Mouse (Mus musculus) urinary bladder, adult 2 months (tissue): ENCODE measurements around the gene Nek4. TPM values are rescaled to one million over a fixed set of nuclear protein-coding genes. Genes with fewer than 3 reads are reported as not detected.
A peak's percentile ranks its signal among the peaks of the same experiment; 100 is the strongest.

ENCODE experiments used
- DNase-seq: peaks from one replicate; pipeline ENCODE4 v3.0.0; 2022; ENCODE audit warnings: low spot score
- polyA plus RNA-seq: library from polyadenylated mRNA; depleted of rRNA; stranded (reverse); fragments of >200 nt; gene quantifications from 2 replicates; pipeline ENCODE4 v1.2.3, GENCODE M21; 2012; rRNA removed

Nek4 gene
- polyA plus RNA-seq, 1 experiment = 7.1 TPM

DNA sequence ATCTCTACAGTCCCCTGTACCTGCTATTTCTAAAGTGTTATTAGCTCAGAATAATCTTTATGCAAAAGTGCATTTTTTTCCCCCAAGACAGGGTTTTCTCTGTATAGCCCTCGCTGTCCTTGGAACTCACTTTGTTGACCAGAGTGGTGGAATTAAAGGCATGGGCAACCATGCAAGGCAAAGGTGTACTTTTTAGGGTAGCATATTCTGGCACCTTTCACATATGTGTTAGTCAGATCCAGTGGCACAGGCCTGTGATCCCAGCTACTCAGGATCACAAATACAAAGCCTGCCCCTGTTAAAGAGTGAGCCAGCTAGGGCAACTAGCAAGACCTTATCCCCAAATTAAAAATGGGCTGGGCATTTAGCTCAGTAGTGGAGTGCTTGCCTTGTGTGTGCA lies 9.2 kb downstream of the Nek4 start:
- DNase-seq = no peak

DNA sequence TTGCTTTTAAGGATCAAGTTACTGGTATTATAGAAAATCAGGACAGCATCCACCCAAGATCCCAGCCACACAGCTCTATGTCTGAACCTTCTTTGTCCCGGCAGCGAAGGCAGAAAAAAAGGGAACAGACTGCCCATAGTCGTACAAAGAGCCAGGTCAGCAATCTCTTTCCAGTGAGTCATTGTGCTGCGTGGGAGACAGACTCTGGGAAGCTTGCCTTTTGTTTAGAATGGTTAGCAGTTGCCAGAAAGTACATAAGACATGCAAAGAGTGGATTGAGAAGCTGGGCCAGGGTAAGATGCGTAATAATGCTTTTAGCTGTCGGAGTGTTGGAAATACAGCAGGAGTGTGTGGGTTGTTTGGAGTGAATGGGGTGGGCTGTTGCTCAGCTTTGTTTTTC lies 23.0 kb downstream of the Nek4 start:
- no peak for DNase-seq

DNA sequence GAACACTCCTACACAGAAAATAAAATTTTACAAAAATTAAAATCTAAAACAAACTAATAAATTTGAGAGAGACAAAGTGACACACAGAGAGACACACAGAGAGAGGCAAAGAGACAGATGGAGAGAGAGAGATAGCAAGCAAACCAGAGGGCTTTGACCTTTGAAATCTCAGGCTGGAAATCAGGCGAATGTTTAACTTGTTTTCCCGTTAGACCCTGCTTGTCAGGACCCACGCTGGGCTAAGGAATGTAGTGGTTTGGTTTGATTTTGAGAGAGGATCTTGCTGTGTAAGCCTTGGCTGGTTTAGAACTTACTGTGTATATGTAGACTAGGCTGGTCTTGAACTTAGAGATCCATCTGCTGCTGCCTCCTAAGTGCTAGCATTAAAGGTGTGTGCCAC lies 25.0 kb downstream of the Nek4 start:
- DNase-seq = no peak

DNA sequence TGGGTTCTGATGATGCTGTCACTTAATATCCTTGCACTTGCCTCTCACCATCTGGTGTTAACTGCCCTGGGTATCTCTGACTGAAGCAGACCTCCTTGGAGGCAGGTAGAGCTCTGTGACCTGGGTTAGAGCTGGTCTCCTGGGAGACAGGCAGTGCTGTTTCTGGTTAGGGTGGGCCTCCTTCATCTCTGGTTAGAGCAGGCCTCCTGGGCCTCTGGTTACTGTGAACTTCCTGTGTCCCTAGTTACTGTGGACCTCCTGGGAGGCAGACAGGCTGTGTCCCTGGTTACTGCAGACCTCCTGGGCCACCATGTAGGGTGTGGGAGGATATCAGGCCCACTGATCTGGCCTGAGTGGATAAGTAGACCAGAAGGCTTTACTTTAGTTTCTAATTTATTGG lies 45.2 kb downstream of the Nek4 start:
- no peak for DNase-seq

DNA sequence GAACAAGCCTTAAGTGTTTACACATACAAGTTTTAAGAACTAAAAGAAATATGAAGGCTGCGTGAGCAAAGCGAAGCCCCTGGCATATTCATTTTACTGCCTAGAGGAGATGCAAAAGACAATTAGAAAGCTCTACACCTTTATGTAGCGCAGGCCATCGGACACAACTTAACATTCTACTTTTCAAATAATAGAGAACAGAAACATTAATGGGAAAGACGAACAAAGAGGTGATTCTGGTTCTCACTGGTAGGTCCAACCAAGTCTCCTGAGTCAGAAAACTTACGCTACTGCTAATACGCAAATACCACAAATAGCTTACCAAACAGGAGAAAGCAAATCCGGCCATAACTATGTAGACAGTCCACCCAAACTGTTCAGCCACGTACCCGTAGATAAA lies 49.2 kb downstream of the Nek4 start:
- no peak for DNase-seq

DNA sequence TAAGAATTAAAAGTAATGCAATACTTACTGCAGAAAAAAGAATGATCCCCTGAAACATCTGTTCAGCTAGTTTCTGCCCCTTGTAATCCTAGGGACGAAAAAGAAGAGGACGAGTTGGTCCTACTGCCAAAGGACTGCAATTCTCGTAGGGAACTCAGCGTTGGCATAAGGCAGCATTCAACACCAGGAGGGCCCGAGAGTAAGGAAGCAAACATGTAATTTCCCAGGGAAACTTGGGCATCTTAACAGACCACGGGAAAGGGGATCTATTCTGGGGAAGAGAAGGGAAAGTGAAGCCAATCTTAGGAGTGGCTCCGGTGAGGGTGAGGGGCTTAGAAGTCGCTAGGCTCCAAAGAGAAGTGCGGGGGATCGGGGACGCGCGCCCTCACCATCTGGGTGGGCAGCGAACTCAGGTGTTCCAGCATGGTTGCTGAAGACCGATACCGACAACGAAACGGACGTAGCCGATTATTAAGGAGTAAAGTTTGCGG lies 49.7 kb downstream of the Nek4 start:
- no peak for DNase-seq

DNA sequence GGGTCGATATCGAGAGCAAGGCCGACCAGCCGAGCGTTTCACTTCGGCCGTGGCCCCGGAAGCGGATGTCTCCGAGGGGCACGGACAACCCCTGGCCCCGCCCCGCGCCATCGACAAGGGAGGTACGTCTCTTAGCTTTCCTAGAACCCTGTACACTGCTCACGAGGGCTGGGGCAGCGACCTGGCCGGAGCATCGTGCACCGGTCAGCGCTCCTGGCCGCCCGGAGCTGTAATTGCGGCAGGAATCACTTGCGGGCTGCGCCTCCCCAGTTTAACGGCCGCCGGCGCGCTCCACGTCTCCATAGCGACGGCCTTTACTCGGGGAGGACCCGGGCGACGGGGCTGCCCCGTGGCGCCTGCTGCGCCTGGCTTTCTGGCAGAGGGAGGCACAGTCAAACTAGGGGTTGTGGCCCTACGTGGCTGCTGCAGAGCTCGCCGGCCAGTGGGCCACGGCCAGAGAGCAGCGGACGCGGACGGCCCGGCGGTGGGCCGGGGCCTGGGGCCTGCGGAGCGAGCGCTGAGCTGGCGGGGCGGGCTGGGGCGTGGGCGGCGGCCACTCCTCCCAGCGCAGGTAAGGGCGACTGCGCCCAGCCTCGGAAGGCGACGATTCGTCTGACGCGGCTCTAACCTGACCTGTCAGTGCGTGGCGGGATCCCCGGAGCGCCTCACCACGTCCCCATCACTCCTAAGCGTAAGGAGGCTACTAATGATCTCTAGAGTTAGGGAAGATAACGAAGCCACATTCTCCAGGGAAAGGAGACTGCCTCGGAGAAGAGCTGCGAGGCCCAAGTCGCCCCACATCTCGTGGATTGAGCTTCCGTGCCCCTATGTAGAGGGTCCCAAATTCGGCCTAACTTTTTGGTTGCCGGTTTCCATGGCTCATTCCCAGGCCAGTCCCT lies 50.4 kb downstream of the Nek4 start, which contains the start of the genes Glt8d1 and Spcs1:
TSS of gene Glt8d1 (plus strand) at position 94 of the 899 bp plus-strand sequence.
TSS of gene Spcs1 (minus strand) at position 366 of the 899 bp plus-strand sequence.
- peak; percentile 91 for DNase-seq

DNA sequence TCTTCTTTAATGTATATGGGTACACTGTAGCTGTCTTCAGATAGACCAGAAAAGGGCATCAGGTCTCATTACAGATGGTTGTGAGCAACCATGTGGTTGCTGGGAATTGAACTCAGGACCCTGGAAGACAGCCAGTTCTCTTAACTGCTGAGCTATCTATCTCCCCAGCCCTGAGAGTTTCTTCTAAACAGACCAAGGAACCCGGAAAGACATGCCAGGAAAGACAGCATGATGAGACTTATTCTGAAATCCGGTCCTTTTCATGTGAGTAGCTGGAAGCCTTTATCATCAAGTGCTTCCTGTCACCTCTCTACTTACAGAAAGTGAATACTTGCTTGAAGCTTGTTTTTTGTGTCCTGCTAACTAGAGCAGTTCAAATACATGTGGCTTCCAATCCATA lies 53.4 kb downstream of the Nek4 start:
- no peak for DNase-seq

DNA sequence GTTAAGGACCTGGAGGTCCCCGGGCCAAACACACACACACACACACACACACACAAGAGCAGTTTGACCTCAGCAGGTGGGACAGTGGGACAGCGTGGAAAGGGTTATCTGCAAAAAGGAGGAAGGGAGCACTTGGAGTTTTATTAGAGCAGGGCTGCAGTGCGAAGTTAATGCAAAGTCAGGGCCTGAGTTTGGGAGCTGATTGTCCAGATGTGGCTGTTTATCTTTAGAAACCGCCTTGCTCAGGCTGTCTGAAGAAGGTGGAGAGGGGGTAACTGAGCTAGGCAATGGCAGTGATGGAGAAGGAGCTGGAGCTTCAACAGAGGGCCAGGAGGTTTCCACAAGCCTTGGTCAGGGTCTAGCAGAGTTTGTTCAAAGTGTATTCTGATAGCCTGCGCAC lies 55.6 kb downstream of the Nek4 start:
- no peak for DNase-seq

DNA sequence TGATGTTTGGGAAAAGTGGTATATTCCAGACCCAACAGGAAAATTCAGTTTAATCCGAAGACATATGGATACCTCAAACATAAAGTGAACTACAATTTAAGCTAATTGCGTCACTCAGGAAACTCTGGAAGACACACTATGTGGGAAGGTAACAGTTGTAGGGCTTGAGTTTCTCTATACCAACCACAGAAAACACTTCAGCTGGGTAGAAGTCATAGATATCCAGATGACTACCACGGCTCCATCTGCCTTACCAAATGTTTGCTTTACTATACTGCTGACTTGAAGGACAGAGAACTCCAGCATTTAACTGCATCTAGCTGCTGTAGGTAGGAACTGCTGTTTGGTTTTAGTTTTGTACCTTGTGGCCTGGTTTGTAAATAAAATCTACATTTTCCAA lies 60.4 kb downstream of the Nek4 start:
- no peak for DNase-seq

DNA sequence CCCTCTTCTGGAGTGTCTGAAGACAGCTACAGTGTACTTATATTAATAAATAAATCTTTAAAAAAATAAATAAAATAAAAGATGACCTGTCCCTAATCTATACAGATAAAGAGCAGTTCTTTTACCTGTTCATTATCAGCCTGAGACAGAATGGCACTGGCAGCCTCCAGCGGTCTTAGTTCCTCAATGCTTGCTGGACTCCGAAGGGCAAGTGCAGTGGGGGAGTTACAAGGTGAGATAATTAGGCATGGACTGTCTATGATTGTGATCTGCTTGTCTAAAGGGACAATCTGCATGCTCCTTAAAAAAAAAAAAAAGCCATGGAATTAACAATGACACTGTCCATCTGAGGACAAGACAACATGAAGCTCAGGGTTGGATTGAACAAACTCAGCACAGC lies 62.8 kb downstream of the Nek4 start:
- no peak for DNase-seq

DNA sequence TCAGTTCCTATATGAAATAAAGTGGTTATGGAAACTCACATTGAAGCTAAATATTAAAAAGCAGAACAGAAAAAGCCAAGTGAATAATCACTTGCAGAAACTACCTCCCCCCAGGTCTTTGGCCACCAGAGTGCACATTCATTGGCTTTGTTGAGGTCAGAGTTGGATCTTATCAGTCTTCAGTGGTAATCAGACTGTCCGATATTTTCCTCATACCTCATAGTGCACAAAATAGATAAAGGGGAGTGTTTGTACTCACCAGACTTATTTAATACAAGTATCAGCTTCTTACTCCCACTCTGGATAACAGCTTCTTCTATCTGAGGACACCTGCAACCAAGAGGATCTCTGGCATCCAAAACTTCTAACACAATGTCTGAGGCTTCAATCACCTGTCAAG lies 64.9 kb downstream of the Nek4 start:
- DNase-seq = no peak

DNA sequence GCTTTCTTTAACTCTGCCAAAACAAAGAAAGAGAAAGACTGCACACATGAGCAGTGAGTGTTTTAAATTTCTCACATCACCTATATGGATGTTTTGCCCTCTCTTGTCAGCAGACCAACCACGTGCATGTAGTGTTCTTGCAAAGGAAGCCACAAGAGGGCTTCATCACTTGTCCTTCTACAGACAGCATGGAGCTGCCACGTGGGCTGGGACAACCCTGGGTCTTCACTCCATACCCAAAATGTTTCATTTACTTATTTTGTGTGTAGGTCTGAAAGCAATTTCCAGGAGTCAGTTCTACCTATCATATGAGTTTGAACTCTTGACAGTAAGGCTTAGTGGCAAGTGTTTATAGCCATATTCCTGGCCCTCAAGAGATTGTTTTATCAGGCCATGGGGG lies 66.7 kb downstream of the Nek4 start:
- no peak for DNase-seq

DNA sequence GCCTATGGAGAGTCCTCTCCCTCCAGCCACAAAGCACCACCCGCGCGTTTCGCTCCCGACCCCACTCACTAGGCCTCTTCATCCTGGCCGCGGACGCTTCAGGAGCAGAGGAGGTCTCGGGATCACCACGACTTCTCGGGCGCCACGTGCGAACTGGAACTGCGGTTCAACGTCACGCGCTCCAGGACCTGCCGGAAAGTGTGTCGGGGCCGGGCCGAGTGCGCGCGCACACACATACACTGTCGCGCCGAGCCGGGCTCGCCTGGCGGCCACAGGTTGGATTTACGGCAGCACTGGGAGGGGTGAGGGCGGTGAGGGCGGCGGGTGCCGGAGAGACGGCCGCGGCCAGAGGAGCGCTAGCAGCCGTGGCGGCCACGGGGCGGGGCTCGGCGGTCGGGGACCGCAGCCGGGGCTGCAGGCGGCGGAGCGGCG lies 67.7 kb downstream of the Nek4 start, which contains the start of the genes Pbrm1 and Gnl3:
TSS of gene Pbrm1 (plus strand) at position 279 of the 432 bp plus-strand sequence.
TSS of gene Gnl3 (minus strand) at position 293 of the 432 bp plus-strand sequence.
- DNase-seq = peak; percentile 97

DNA sequence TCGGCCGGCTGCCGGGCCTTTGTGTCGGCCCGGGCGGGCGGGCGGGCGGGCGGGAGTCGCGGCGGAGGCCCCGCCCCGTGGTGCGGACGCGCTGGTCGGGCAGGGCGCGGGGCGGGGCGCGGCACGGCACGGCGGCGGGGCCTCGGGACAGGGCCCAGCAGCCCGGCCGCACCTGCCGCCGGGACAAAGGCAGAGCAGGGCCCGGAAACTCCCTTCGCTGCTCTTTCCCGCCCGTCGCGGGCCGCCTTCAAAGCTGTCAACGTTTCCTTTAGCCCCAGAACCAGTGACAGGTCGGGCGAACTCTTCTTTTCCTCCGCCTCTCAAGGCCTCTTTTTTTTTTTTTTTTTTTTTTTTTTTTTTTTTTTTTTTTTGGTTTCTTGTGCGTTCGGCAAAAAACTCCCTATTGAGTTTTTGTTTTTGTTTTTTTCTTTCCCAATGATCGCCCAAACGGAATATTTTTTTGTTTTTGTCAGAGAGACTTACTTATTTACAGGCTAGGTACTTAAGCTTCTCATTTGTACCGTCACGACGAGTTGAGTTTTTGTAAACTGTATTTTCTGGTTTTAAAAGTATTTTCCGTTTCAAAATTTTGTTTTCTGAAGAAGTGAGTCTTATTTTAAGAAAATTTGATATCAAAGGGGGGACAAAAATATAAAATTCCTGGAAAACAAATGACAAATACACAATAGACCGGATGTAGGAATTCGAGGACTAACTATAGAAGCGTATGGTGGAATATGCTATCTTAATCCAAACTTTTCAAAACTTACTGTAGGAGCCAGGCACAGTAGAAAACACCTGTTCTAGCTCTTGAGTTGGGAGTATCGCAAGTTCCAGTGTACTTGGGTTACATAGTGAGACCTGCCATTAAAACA lies 68.4 kb downstream of the Nek4 start:
- no peak for DNase-seq

DNA sequence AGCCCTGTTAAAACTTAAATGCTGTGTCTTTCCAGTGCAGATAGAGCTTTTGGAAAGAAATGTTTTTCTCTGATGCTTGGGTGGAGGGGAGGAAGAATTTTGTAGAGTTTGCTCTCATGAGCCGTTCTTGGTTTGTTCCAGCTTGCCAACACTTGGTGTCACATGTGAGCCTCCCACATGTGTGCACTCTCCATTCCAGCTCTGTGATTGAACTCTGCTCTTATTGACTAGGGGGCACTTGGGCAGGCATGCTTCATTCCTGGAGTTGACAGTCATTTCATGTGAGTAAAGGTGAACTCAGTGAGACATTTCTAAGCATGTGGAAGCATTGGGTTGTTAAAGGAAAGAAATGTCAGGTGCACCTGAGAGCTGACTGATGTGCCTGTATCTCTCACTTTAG lies 71.4 kb downstream of the Nek4 start:
- no peak for DNase-seq

DNA sequence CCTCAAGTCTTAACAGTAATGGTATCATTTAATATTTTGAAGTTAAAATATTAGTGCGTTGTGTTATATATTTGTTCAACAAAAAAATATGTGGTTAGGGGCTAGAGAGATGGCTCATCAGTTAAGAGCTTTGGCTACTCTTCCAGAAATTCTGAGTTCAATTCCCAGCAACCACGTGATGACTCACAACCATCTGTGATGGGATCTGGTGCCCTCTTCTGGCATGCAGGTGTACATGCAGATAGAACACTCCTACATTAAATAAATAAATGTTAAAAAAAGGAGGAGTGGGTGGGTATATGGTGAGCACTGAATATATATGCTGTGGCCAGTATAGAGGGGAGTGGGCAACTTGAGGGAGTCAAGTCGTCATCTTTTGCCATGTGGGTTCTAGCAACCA lies 74.6 kb downstream of the Nek4 start:
- DNase-seq = no peak

Other genes with a start within 250 kb of the Nek4 start
- 3.9 and 5.9 TPM in 2 replicates for gene Sfmbt1, start 236.5 kb upstream of the Nek4 start, polyA plus RNA-seq
- 25.6 and 26.2 TPM in 2 replicates for gene Tmem110, start 125.8 kb upstream of the Nek4 start, polyA plus RNA-seq
- 186 and 192 TPM in 2 replicates for gene Mustn1, start 72.2 kb upstream of the Nek4 start, polyA plus RNA-seq
- 0.78 and 1.7 TPM in 2 replicates for gene Itih4, start 64.9 kb upstream of the Nek4 start, polyA plus RNA-seq
- gene Itih3, start 27.6 kb upstream of the Nek4 start, polyA plus RNA-seq = 1.0 and 1.2 TPM in 2 replicates
- 0.04 TPM in 1 of 2 replicates, not detected in the other for gene Itih1, start 8.1 kb upstream of the Nek4 start, polyA plus RNA-seq
- 84.7 and 102 TPM in 2 replicates for gene Glt8d1, start 50.0 kb downstream of the Nek4 start, polyA plus RNA-seq
- 269 and 320 TPM in 2 replicates for gene Spcs1, start 50.3 kb downstream of the Nek4 start, polyA plus RNA-seq
- 21.5 and 26.9 TPM in 2 replicates for gene Pbrm1, start 67.8 kb downstream of the Nek4 start, polyA plus RNA-seq
- gene Gnl3, start 67.8 kb downstream of the Nek4 start, polyA plus RNA-seq = 51.0 and 68.7 TPM in 2 replicates
- 28.1 and 42.8 TPM in 2 replicates for gene Smim4, start 177.6 kb downstream of the Nek4 start, polyA plus RNA-seq
- 8.0 and 8.1 TPM in 2 replicates for gene Nt5dc2, start 179.7 kb downstream of the Nek4 start, polyA plus RNA-seq
- gene Stab1, start 217.3 kb downstream of the Nek4 start, polyA plus RNA-seq = 85.3 and 90.2 TPM in 2 replicates